Mouse (Mus musculus): ENCODE measurements at regions not wholly inside any gene's neighbourhood (a gene's known extent, or its start where the extent isn't known, plus 50 kb on each side); places are given as distances from the start of the nearest gene placed in this dataset.

- no peaks in the 10 kb centered on the region for H3K27me3 ChIP-seq
- H3K9ac ChIP-seq: no peak overlapping the region
- no peak overlapping the region for H3K4me2 ChIP-seq
- no peaks in the 10 kb centered on the region for H3K9me3 ChIP-seq
- no peak for ATAC-seq (ENCODE audit: insufficient number of reproducible peaks, low FRiP score, low TSS enrichment, low read depth)
- no peaks in the 10 kb centered on the region for H3K4me1 ChIP-seq
- H3K36me3 ChIP-seq: no peaks in the 10 kb centered on the region
- no peak overlapping the region for H3K4me3 ChIP-seq
- WGBS: 47% methylated on average over 5 of the region's 5 CpGs
- no peak overlapping the region for H3K27ac ChIP-seq
These were observed 88.5 kb upstream of the Sox2 start for GRCm38 (mm10) chr3:34561709-34562108.

GRCm38 (mm10) chr3:34559841-34560703 lies 90.1 kb upstream of the Sox2 start:
- Histone ChIP-seq H3K4me3 (no peak overlapping the region), H3K27me3 (no peaks in the 10 kb centered on the region), H3K27ac (no peak overlapping the region), H3K4me2 (no peak overlapping the region), H3K4me1 (no peaks in the 10 kb centered on the region), H3K9me3 (no peaks in the 10 kb centered on the region), H3K9ac (no peak overlapping the region), H3K36me3 (no peaks in the 10 kb centered on the region)
- ATAC-seq (ENCODE audit: insufficient number of reproducible peaks, low FRiP score, low TSS enrichment, low read depth): no peak
- 69% methylated on average over 13 of the region's 13 CpGs for WGBS

- H3K4me2 ChIP-seq: no peak overlapping the region
- H3K4me1 ChIP-seq: no peaks in the 10 kb centered on the region
- WGBS: 69% methylated on average over 10 of the region's 10 CpGs
- H3K4me3 ChIP-seq: no peak overlapping the region
- H3K9ac ChIP-seq: no peak overlapping the region
- H3K9me3 ChIP-seq: no peaks in the 10 kb centered on the region
- H3K27me3 ChIP-seq: no peaks in the 10 kb centered on the region
- no peaks in the 10 kb centered on the region for H3K36me3 ChIP-seq
- no peak overlapping the region for H3K27ac ChIP-seq
- no peak for ATAC-seq (ENCODE audit: insufficient number of reproducible peaks, low FRiP score, low TSS enrichment, low read depth)
These were observed 91.2 kb upstream of the Sox2 start for GRCm38 (mm10) chr3:34558821-34559520.

- Histone ChIP-seq H3K4me2 (no peak overlapping the region), H3K4me1 (no peaks in the 10 kb centered on the region), H3K9me3 (no peaks in the 10 kb centered on the region), H3K27ac (no peak overlapping the region), H3K27me3 (no peaks in the 10 kb centered on the region), H3K4me3 (no peak overlapping the region), H3K36me3 (no peaks in the 10 kb centered on the region), H3K9ac (no peak overlapping the region)
- 31% methylated on average over 17 of the region's 17 CpGs for WGBS
- no peak for ATAC-seq (ENCODE audit: insufficient number of reproducible peaks, low FRiP score, low TSS enrichment, low read depth)
These were observed 97.5 kb upstream of the Sox2 start for GRCm38 (mm10) chr3:34552542-34553208.

- ATAC-seq (ENCODE audit: insufficient number of reproducible peaks, low FRiP score, low TSS enrichment, low read depth): no peak
- H3K27me3 ChIP-seq: no peaks in the 10 kb centered on the region
- no peak overlapping the region for H3K4me2 ChIP-seq
- H3K9me3 ChIP-seq: no peaks in the 10 kb centered on the region
- H3K36me3 ChIP-seq: no peaks in the 10 kb centered on the region
- no peak overlapping the region for H3K4me3 ChIP-seq
- no peaks in the 10 kb centered on the region for H3K4me1 ChIP-seq
- H3K27ac ChIP-seq: no peak overlapping the region
- WGBS: 64% methylated on average over 3 of the region's 3 CpGs
- no peak overlapping the region for H3K9ac ChIP-seq
These were observed 99.1 kb upstream of the Sox2 start for GRCm38 (mm10) chr3:34551069-34551468.

GRCm38 (mm10) chr3:34550189-34550588 lies 100.0 kb upstream of the Sox2 start:
- Histone ChIP-seq H3K36me3 (no peaks in the 10 kb centered on the region), H3K4me1 (no peaks in the 10 kb centered on the region), H3K4me2 (no peak overlapping the region), H3K9ac (no peak overlapping the region), H3K9me3 (no peaks in the 10 kb centered on the region), H3K4me3 (no peak overlapping the region), H3K27ac (no peak overlapping the region), H3K27me3 (no peaks in the 10 kb centered on the region)
- 68% methylated on average over 12 of the region's 12 CpGs for WGBS
- no peak for ATAC-seq (ENCODE audit: insufficient number of reproducible peaks, low FRiP score, low TSS enrichment, low read depth)

GRCm38 (mm10) chr3:34532451-34532850 lies 117.8 kb upstream of the Sox2 start:
- Histone ChIP-seq H3K27me3 (no peaks in the 10 kb centered on the region), H3K36me3 (no peaks in the 10 kb centered on the region), H3K9me3 (no peaks in the 10 kb centered on the region), H3K27ac (no peak overlapping the region), H3K9ac (no peak overlapping the region), H3K4me3 (no peak overlapping the region), H3K4me1 (peaks cover 7% of the 10 kb centered on the region; the same call in 1 of the 2 replicates), H3K4me2 (no peak overlapping the region)
- WGBS: 53% methylated on average over 3 of the region's 3 CpGs
- ATAC-seq (ENCODE audit: insufficient number of reproducible peaks, low FRiP score, low TSS enrichment, low read depth): no peak

- Histone ChIP-seq H3K27ac (no peak overlapping the region), H3K9ac (no peak overlapping the region), H3K27me3 (no peaks in the 10 kb centered on the region), H3K4me3 (no peak overlapping the region), H3K4me2 (no peak overlapping the region), H3K9me3 (no peaks in the 10 kb centered on the region), H3K4me1 (peaks cover 7% of the 10 kb centered on the region; the same call in 1 of the 2 replicates), H3K36me3 (no peaks in the 10 kb centered on the region)
- no peak for ATAC-seq (ENCODE audit: insufficient number of reproducible peaks, low FRiP score, low TSS enrichment, low read depth)
- WGBS: 33% methylated on average over 7 of the region's 7 CpGs
These were observed 118.4 kb upstream of the Sox2 start for GRCm38 (mm10) chr3:34531836-34532235.

GRCm38 (mm10) chr3:34527546-34527945 lies 122.7 kb upstream of the Sox2 start:
- no peak overlapping the region for H3K27ac ChIP-seq
- H3K4me2 ChIP-seq: no peak overlapping the region
- H3K4me1 ChIP-seq: peaks cover 7% of the 10 kb centered on the region; the same call in 1 of the 2 replicates
- H3K9ac ChIP-seq: no peak overlapping the region
- H3K36me3 ChIP-seq: no peaks in the 10 kb centered on the region
- no peak for ATAC-seq (ENCODE audit: insufficient number of reproducible peaks, low FRiP score, low TSS enrichment, low read depth)
- no peaks in the 10 kb centered on the region for H3K27me3 ChIP-seq
- no peaks in the 10 kb centered on the region for H3K9me3 ChIP-seq
- H3K4me3 ChIP-seq: no peak overlapping the region

- Histone ChIP-seq H3K27ac (no peak overlapping the region), H3K36me3 (no peaks in the 10 kb centered on the region), H3K4me2 (no peak overlapping the region), H3K9me3 (no peaks in the 10 kb centered on the region), H3K4me1 (no peaks in the 10 kb centered on the region), H3K27me3 (no peaks in the 10 kb centered on the region), H3K4me3 (no peak overlapping the region), H3K9ac (no peak overlapping the region)
- 90% methylated on average over 5 of the region's 5 CpGs for WGBS
- no peak for ATAC-seq (ENCODE audit: insufficient number of reproducible peaks, low FRiP score, low TSS enrichment, low read depth)
These were observed 124.5 kb upstream of the Sox2 start for GRCm38 (mm10) chr3:34525730-34526129.

- no peak overlapping the region for H3K4me3 ChIP-seq
- H3K27ac ChIP-seq: no peak overlapping the region
- H3K4me1 ChIP-seq: no peaks in the 10 kb centered on the region
- no peak overlapping the region for H3K9ac ChIP-seq
- no peaks in the 10 kb centered on the region for H3K27me3 ChIP-seq
- no peak overlapping the region for H3K4me2 ChIP-seq
- ATAC-seq (ENCODE audit: insufficient number of reproducible peaks, low FRiP score, low TSS enrichment, low read depth): no peak
- H3K9me3 ChIP-seq: no peaks in the 10 kb centered on the region
- H3K36me3 ChIP-seq: no peaks in the 10 kb centered on the region
- WGBS: 72% methylated on average over 6 of the region's 6 CpGs
These were observed 128.0 kb upstream of the Sox2 start for GRCm38 (mm10) chr3:34522054-34522684.
